Mouse (Mus musculus) adrenal gland, postnatal 36 days (tissue): ENCODE measurements around the gene Ctnnbip1. TPM values are rescaled to one million over a fixed set of nuclear protein-coding genes. Genes with fewer than 3 reads are reported as not detected.

ENCODE experiments used
- microRNA-seq: library from miRNA; unstranded; fragments of <30 nt; microRNA quantifications from one replicate; pipeline ENCODE4 v1.2.0, GENCODE M21; 2021
- total RNA-seq, 2 experiments: library from RNA; stranded (reverse); gene quantifications; 2 replicates each; pipeline ENCODE4 v1.2.3; 2021

Ctnnbip1 gene
- total RNA-seq, 2 experiments from 2014 or later: 21.0 to 39.0 TPM

Small RNA genes within 50 kb of the gene (microRNA-seq; reads per million reads assigned to microRNA genes)
- not detected for gene Mir5616

Other genes starting within 250 kb of the Ctnnbip1 start
- 100 to 1,000 TPM; 129 to 168 TPM for gene Kif1b, start 210.5 kb upstream of the Ctnnbip1 start, total RNA-seq
- gene Ube4b, start 91.5 kb upstream of the Ctnnbip1 start, total RNA-seq: 10 to 100 TPM; 65.8 to 85.7 TPM
- 10 to 100 TPM; 16.5 to 67.6 TPM for gene Rbp7, start 63.3 kb upstream of the Ctnnbip1 start, total RNA-seq
- gene Tmem274, start 40.9 kb upstream of the Ctnnbip1 start, total RNA-seq: not detected
- 10 to 100 TPM; 16.4 to 17.8 TPM for gene Nmnat1, start 33.0 kb upstream of the Ctnnbip1 start, total RNA-seq
- 10 to 100 TPM; 28.5 to 29.3 TPM for gene Lzic, start 33.0 kb upstream of the Ctnnbip1 start, total RNA-seq
- 10 to 100 TPM; 92.4 to 97.7 TPM for gene Clstn1, start 68.2 kb downstream of the Ctnnbip1 start, total RNA-seq
- gene Pik3cd, start 184.3 kb downstream of the Ctnnbip1 start, total RNA-seq: 1 to 10 TPM; 2.7 to 3.8 TPM
- 10 to 100 TPM; 29.7 to 31.6 TPM for gene Tmem201, start 219.8 kb downstream of the Ctnnbip1 start, total RNA-seq